Mouse (Mus musculus) olfactory bulb, adult 2 months (tissue): ENCODE data around the gene Guca1b.

Experiments used
- CTCF ChIP-seq: fragments of 200-500 bp; IDR thresholded peaks from 2 replicates; pipeline ENCODE4 v1.5.1; 2012; ENCODE audit warnings: low read depth, mild to moderate bottlenecking, low read length, moderate library complexity; ENCODE audit not compliant: insufficient read depth
- POLR2A ChIP-seq: fragments of 200-500 bp; IDR thresholded peaks from 2 replicates; pipeline ENCODE4 v1.6.1; 2012; ENCODE audit warnings: mild to moderate bottlenecking, low read depth, low read length, moderate library complexity; ENCODE audit not compliant: insufficient read depth

GRCm38 (mm10) chr17:47385145-47385544 lies at the start of gene Guca1b:
- no peak for TF ChIP-seq CTCF
- no peak for TF ChIP-seq POLR2A
